Mouse (Mus musculus): ENCODE results near the gene Rnf34.

The Rnf34 gene

DNA sequence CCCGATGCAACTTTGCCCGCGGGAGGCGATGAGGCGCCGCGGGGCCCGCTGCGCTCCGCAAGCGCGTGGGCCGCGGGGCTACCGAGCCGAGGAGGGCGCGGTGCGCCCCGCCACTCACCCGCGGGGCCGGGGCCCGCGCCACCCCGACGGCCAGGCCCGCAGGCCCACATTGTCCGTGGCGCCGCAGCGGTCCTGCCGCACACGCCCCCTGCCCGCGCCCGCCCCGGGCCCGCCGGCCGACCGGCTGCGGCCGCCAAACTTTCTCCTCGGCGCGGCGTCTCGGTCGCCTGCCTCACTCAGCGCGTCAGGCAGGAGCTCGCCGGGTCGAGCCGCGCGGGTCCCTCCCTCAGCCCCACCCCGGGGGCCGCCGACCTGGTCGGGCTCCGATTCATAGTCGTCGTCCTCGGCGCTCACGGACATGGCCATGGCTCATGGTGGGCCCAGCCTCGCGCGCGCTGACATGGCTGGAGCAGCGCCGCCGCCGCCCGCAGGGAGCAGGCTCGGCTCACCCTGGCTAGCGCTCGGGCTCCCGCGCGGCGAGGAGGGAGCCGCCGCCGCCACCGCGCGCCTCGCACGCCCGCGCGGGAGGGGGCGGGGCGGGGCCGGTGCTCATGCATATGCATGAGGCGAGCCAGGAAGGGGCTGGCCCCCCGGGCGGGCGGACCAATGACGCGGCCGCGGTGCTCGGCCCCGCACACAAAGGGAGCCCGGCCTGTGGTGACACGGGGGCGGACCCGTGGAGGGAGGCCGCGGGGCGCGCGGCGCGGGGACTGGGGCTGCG lies 50.1 kb downstream of the Rnf34 start:
- DNase-seq (ENCODE audit: low spot score) = peak; percentile 46

- no peak for DNase-seq (ENCODE audit: low spot score)
Observed at GRCm38 (mm10) chr5:122900558-122901171, 50.8 kb downstream of the Rnf34 start.

GRCm38 (mm10) chr5:122901179-122901578 lies 51.3 kb downstream of the Rnf34 start:
- DNase-seq (ENCODE audit: low spot score) = no peak

- DNase-seq (ENCODE audit: low spot score) = no peak
Observed at GRCm38 (mm10) chr5:122901666-122902065, 51.8 kb downstream of the Rnf34 start.

DNA sequence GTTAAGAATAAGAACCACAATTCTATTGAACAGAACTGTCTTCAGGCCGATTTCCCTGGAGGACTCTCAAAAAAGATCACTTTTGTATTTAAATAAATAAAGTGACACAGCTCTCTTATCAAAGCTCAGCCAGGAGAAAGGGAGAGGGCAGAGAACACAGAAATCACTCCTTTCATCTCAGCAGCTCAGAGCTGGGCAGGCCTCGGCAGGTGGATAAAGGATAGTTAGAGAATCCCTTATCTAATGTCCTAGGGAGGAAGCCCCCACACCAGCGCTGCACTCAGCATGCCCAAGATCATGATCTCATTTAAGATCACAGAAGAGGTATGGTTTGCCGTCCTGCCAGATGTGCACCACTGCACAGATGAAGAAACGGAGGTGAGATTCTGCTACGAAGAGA lies 52.4 kb downstream of the Rnf34 start:
- DNase-seq (ENCODE audit: low spot score) = no peak

DNA sequence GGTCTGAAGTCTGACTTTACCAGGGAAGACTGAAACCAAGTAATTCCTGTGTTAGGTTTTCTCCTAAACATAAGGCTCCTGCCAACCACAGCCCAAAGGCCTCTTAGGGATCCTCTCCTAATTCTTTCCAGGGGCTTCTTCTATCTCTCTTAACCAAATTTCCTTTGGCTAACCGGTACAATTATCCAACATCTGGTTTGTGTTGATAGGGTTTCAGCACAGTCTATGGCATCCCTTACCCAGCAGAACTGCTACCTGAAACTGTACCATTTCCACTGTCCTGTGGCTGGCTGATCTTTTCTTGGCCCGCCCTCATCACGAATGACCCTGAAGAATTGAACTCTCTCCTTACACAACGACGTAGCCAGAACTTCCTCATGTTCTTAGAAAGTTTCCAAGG lies 53.3 kb downstream of the Rnf34 start:
- no peak for DNase-seq (ENCODE audit: low spot score)

DNA sequence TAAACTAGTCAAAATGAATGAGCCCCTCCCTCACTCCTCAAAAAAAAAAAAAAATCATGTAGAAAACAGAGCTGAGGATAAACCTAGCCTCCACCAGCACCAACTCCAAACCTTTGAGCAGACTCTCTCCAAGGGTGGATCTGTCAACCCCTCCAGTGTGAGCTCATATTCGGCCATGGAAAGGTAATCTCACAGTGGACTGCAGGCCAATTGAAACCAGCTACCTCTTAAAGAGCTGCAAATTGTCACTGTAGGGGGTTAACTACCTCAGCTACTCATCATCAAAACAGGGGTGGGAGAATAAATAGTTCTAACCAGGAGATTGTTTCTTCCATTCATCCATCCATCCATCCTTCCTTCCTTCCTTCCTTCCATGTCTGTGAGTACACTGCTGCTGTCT lies 57.3 kb downstream of the Rnf34 start:
- DNase-seq (ENCODE audit: low spot score) = no peak

DNA sequence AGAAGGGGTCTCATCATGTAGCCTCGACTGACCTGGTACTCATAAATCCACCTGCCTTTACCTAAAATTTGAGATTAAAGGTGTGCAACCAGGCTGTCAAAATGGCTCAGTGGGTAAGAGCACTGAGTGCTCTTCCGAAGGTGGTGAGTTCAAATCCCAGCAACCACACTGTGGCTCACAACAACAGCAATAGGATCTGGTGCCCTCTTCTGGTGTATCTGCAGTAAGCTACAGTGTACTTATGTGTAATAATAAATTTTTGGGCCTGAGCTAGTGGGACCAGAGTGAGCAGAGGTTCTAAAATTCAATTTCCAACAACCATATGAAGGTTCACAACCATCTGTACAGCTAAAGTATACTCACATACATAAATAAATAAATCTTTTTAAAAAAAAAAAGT lies 58.2 kb downstream of the Rnf34 start:
- DNase-seq (ENCODE audit: low spot score) = no peak

GRCm38 (mm10) chr5:122909481-122909880 lies 59.6 kb downstream of the Rnf34 start:
- DNase-seq (ENCODE audit: low spot score) = no peak

DNA sequence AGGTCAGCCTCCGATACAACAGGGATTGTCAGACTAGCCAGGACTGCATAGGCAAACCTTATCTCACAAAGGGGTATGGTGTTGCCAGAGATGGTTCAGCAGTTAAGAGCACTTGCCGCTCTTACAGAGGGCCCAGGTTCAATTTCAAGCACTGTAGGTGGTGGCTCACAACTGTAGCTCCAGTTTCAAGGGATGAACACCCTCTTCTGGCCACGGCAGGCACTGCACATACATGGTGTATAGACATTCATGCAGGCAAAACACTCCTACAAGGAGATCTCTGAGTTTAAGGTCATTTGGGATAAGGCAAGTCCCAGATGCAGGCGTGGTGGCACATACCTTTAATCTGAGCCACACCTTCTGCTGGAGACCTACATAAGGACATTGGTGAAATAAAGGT lies 63.0 kb downstream of the Rnf34 start:
- no peak for DNase-seq (ENCODE audit: low spot score)

- no peak for DNase-seq (ENCODE audit: low spot score)
Observed at GRCm38 (mm10) chr5:122916147-122916546, 66.3 kb downstream of the Rnf34 start.

DNA sequence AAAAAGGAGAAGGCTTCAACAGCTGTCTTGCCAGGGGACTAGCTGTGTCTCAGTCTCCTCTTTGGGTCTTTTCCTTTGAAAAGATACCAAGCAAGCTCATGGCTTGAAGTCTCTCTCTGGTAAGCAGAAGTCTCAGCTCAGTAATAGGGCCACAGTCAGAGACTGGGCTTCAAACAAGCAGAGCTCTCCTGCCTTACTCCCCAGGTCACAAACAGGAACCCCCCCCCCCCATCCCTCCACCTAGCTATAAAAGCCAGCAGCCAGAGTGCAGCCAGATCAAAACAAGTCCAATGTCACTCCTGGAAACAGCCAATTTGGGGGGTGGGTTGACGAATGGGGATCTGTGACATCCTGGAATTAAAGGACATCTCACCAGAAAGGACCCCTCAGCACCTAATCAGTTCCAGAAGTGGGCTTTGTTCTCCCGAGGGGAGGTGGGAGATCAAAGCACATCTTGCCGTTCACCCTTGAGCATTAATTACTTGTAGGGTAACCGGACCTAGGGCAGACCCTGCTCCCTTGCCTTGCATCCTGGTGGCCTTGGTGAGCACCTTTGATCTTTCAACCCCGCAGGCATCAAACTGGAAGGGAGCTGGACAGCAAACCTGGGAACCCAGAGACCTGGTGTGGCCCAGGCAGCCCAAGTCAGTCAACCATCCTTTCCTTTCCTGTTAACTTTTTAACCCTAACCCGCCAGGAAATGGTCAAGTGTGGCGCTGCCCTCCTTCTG lies 68.3 kb downstream of the Rnf34 start:
- DNase-seq (ENCODE audit: low spot score) = no peak

DNA sequence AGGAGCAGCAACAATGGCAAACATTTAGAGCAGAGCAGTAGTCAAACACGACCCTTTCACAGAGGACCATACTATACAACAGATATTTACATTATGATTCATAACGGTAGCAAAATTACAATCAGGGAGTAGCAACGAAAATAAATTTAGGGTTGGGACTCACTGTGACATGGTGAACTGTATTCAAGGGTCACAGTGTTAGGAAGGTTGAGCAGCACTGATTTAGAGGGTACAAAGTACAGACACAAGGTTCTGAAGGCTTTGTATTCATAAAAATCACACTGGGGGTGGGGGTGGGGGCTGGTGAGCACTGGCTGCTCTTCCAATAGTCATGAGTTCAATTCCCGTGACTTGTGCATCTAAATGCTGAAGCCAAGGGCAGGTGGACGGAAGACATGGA lies 70.7 kb downstream of the Rnf34 start:
- DNase-seq (ENCODE audit: low spot score) = no peak
